Mouse (Mus musculus): Measurements from ENCODE around the gene Adgb.
A peak's percentile ranks its signal among the peaks of the same experiment; 100 is the strongest.

The Adgb gene

GRCm38 (mm10) chr10:10350550-10350949, 121.6 kb downstream of the Adgb start:
- DNase-seq (ENCODE audit: low spot score in 2 of 2), result no peak

GRCm38 (mm10) chr10:10343930-10344329, 128.2 kb downstream of the Adgb start:
- DNase-seq (ENCODE audit: low spot score in 2 of 2), result no peak

GRCm38 (mm10) chr10:10325560-10325959, 146.6 kb downstream of the Adgb start:
- no peak for DNase-seq (ENCODE audit: low spot score in 2 of 2)

- no peak for DNase-seq (ENCODE audit: low spot score in 2 of 2)
These were observed 149.2 kb downstream of the Adgb start for GRCm38 (mm10) chr10:10322961-10323360.

GRCm38 (mm10) chr10:10321119-10321781, 150.9 kb downstream of the Adgb start:
- peak; percentile 17 to 66 for DNase-seq (ENCODE audit: low spot score in 2 of 2)

- no peak for DNase-seq (ENCODE audit: low spot score in 2 of 2)
These were observed 151.6 kb downstream of the Adgb start for GRCm38 (mm10) chr10:10320364-10321083.

GRCm38 (mm10) chr10:10318086-10318485, 154.0 kb downstream of the Adgb start:
- DNase-seq (ENCODE audit: low spot score in 2 of 2), result no peak

GRCm38 (mm10) chr10:10315631-10316030, 156.5 kb downstream of the Adgb start:
- DNase-seq (ENCODE audit: low spot score in 2 of 2), result no peak

- DNase-seq (ENCODE audit: low spot score in 2 of 2), result no peak
These were observed 157.6 kb downstream of the Adgb start for GRCm38 (mm10) chr10:10314521-10314920.

GRCm38 (mm10) chr10:10309877-10310426, 162.2 kb downstream of the Adgb start:
- DNase-seq (ENCODE audit: low spot score in 2 of 2), result no peak

- DNase-seq (ENCODE audit: low spot score in 2 of 2), result no peak
These were observed 163.1 kb downstream of the Adgb start for GRCm38 (mm10) chr10:10309056-10309455.

- DNase-seq (ENCODE audit: low spot score in 2 of 2), result no peak
These were observed 164.7 kb downstream of the Adgb start for GRCm38 (mm10) chr10:10307384-10307783.

- DNase-seq (ENCODE audit: low spot score in 2 of 2), result no peak
These were observed 167.8 kb downstream of the Adgb start for GRCm38 (mm10) chr10:10304370-10304769.

- DNase-seq (ENCODE audit: low spot score in 2 of 2), result no peak
These were observed 170.4 kb downstream of the Adgb start for GRCm38 (mm10) chr10:10301692-10302091.

- DNase-seq (ENCODE audit: low spot score in 2 of 2), result no peak
These were observed 171.1 kb downstream of the Adgb start for GRCm38 (mm10) chr10:10300915-10301439.

GRCm38 (mm10) chr10:10299987-10300386, 172.1 kb downstream of the Adgb start:
- DNase-seq (ENCODE audit: low spot score in 2 of 2), result no peak

GRCm38 (mm10) chr10:10287221-10287867, 184.8 kb downstream of the Adgb start:
- DNase-seq (ENCODE audit: low spot score in 2 of 2), result no peak

Measured in spleen, postnatal 4 days (tissue).